Mouse (Mus musculus): ENCODE data around the gene Gpr85. TPM values are rescaled to one million over a fixed set of nuclear protein-coding genes. Genes with fewer than 3 reads are reported as not detected.

Gpr85 gene
- polyA plus RNA-seq (2015; fragmentation: Nextera tagmentation; extraction: Ambion mirVana) = 0.11 and 0.18 TPM in 2 replicates

DNA sequence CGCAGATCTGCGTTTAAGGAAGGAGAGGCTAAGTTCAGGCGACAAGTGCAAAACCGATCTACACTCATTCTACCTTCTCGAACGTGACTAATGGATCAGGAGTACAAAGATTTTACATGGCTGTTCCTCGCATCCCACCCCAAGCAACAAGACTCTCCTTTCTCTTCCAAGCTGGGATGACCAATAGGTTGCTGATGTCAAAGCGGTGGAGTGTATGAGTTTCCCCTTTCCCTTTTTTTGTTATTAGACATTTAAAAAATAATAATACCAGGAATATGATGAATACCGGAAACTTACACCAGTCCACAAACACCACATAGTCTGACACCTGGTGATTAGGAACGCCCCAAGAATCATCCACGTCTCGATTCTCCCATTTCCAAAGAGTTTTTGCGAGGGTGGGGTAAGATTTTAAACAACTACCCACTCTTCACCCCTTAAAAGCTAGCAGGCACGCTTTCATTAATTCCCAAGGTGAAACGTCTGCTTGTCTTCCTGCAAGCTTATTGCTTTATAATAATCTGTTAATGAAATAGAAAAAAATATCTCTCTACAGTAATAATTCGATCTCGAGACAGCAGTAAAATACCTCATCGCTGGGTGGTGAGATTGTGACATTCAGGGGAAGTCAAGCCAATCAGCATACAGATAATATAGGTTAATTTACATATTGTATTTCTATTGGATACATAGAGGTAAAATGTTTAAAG lies at the start of gene Gpr85:
Gene Gpr85, minus strand, starts transcription at position 598 of the 710 bp plus-strand sequence.
- ATAC-seq = no peak
- DNase-seq = no peak
- TF ChIP-seq CTCF (IDR thresholded peaks at IDR 0.05; ENCODE audit: low read depth) (no peak), EP300 (IDR thresholded peaks at IDR 0.05; ENCODE audit: low read depth) (no peak)
- Histone ChIP-seq H3K4me1 (ENCODE audit: insufficient read depth) (no peaks in the 10 kb centered on the region), H3K4me3 (ENCODE audit: low read depth, low read length) (peak within 1 kb of the TSS; percentile 49), H3K9me3 (ENCODE audit: low read length) (no peaks in the 10 kb centered on the region), H3K27ac (ENCODE audit: low read depth) (no peak within 1 kb of the TSS), H3K27me3 (ENCODE audit: insufficient read depth, low read length) (peaks cover 11% of the 10 kb centered on the region; the same call in 1 of the 2 replicates), H3K36me3 (replicated peaks; ENCODE audit: insufficient read depth, low read length) (no peaks in the 10 kb centered on the region), H3K9ac (replicated peaks) (peak within 1 kb of the TSS; percentile 53), H3K4me2 (ENCODE audit: low read depth, low read length) (peak within 1 kb of the TSS; percentile 89)
- WGBS (ENCODE audit: insufficient replicate concordance) = 41% methylated on average over 18 of the region's 18 CpGs

DNA sequence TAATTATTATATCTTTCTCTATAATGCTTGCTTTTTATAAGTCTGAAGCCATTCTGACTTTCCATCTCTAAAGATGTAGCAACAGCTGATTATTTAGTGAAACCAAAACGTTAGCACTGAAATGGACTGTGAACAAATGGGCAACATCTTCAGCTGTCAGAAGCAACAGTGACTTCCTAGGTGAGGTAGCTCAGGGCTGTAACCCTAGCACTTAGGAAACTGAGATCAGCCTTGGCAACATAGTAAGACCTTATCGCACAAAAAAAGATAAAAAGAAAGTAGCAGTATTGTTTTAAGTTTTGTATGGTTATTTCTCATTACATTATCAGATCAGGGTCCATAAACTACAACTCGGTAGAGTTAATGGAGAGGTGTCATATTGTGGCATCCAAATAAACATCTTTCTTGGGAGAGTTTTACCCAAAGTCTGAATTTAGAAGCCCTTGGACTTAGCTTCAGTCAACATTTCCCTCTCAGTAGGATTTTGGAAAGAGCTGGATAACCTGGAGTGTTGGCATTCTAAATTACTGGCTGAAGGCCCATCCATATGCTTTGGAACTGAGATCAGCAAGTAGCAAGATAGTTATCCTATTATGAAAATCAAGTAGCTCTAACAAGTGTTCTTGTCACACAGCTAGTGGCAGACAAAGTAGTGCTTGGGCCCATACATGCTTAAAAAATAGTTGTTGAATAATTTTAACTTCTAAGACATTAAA lies 45.3 kb upstream of the Gpr85 start:
- Histone ChIP-seq H3K27me3 (ENCODE audit: insufficient read depth, low read length) (no peaks in the 10 kb centered on the region), H3K36me3 (replicated peaks; ENCODE audit: insufficient read depth, low read length) (no peaks in the 10 kb centered on the region), H3K4me1 (ENCODE audit: insufficient read depth) (no peaks in the 10 kb centered on the region), H3K4me3 (ENCODE audit: low read depth, low read length) (no peak overlapping the region), H3K9me3 (ENCODE audit: low read length) (no peaks in the 10 kb centered on the region), H3K27ac (ENCODE audit: low read depth) (no peak overlapping the region), H3K9ac (replicated peaks) (no peak overlapping the region), H3K4me2 (ENCODE audit: low read depth, low read length) (no peak overlapping the region)
- TF ChIP-seq CTCF (IDR thresholded peaks at IDR 0.05; ENCODE audit: low read depth) (no peak), EP300 (IDR thresholded peaks at IDR 0.05; ENCODE audit: low read depth) (no peak)
- WGBS (ENCODE audit: insufficient replicate concordance) = 68% methylated on average over 3 of the region's 3 CpGs
- no peak for DNase-seq
- no peak for ATAC-seq

DNA sequence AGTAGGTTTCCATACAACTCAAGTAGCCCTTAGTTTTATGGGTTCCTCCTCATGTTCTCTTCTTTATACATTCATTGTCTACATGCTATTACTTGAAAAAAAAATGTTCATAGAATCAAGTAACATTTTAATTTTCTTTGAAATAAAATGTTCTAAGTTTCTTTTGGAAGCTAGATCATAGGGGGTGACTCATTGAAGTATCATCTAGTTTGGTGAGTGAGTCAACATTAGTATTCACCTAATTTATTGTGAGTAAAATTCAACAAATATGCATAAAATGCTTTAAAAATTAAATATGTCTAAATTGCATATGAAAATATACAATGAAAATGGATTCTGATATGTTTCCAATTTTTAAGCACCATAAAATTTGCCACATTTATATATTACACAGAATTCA lies 43.2 kb upstream of the Gpr85 start:
- H3K9ac ChIP-seq (replicated peaks) = no peak overlapping the region
- ATAC-seq (no peak), DNase-seq (no peak)
- no peaks in the 10 kb centered on the region for H3K27me3 ChIP-seq (ENCODE audit: insufficient read depth, low read length)
- H3K27ac ChIP-seq (ENCODE audit: low read depth) = no peak overlapping the region
- H3K4me2 ChIP-seq (ENCODE audit: low read depth, low read length) = no peak overlapping the region
- H3K4me1 ChIP-seq (ENCODE audit: insufficient read depth) = no peaks in the 10 kb centered on the region
- no peaks in the 10 kb centered on the region for H3K9me3 ChIP-seq (ENCODE audit: low read length)
- H3K36me3 ChIP-seq (replicated peaks; ENCODE audit: insufficient read depth, low read length) = no peaks in the 10 kb centered on the region
- H3K4me3 ChIP-seq (ENCODE audit: low read depth, low read length) = no peak overlapping the region
- TF ChIP-seq CTCF (IDR thresholded peaks at IDR 0.05; ENCODE audit: low read depth) (no peak), EP300 (IDR thresholded peaks at IDR 0.05; ENCODE audit: low read depth) (no peak)

DNA sequence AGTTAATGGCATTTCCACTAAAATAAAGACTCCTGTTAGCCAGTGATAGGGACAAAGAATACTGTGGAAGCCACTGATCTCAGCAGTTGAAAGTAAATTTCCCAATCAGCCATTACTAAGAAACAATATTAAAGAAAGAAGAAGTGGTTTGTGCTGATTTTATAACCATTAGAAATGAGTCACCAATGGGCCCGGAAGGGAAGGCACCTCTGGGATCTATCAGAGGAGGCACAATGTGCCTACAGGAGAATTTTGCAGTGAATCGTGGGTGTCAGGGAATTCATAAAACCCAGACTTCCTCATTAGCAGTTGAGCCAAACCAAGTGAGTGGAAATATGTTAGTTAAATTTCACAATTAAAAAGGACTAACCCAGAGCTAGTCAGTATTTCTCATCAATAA lies 34.2 kb upstream of the Gpr85 start:
- H3K36me3 ChIP-seq (replicated peaks; ENCODE audit: insufficient read depth, low read length) = 0 out of 2 replicates have a peak, but pooled peaks cover under 1% of the 10 kb centered on the region
- H3K27me3 ChIP-seq (ENCODE audit: insufficient read depth, low read length) = no peaks in the 10 kb centered on the region
- H3K27ac ChIP-seq (ENCODE audit: low read depth) = no peak overlapping the region
- H3K9me3 ChIP-seq (ENCODE audit: low read length) = no peaks in the 10 kb centered on the region
- no peak overlapping the region for H3K4me2 ChIP-seq (ENCODE audit: low read depth, low read length)
- no peak for TF ChIP-seq CTCF (IDR thresholded peaks at IDR 0.05; ENCODE audit: low read depth)
- TF ChIP-seq EP300 (IDR thresholded peaks at IDR 0.05; ENCODE audit: low read depth) = no peak
- ATAC-seq (no peak), DNase-seq (no peak)
- 64% methylated on average over 2 of the region's 2 CpGs for WGBS (ENCODE audit: insufficient replicate concordance)
- H3K4me1 ChIP-seq (ENCODE audit: insufficient read depth) = peaks cover 8% of the 10 kb centered on the region
- H3K9ac ChIP-seq (replicated peaks) = no peak overlapping the region
- no peak overlapping the region for H3K4me3 ChIP-seq (ENCODE audit: low read depth, low read length)

DNA sequence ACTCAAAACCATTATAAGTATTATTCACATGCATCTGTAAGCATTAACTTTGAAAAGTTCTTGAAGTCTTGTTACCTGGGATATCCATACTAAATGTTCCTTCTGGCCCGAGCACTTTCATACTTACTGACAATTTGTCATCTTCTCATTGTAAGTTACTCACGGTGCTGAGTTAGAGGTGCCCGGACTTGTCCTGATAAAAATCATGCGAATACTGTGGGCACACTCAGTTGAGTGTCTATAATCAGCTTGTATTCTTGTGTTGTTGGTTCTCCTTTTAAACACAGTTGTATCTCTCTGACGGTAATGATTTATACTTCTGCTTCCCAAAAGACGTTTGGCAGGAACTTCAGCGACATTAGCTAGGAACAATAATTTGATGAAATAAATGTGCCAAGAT lies 32.3 kb upstream of the Gpr85 start:
- 0 out of 2 replicates have a peak, but pooled peaks cover 3% of the 10 kb centered on the region for H3K36me3 ChIP-seq (replicated peaks; ENCODE audit: insufficient read depth, low read length)
- no peaks in the 10 kb centered on the region for H3K27me3 ChIP-seq (ENCODE audit: insufficient read depth, low read length)
- H3K9ac ChIP-seq (replicated peaks) = peak overlapping the region; percentile 76; the same call in 1 of the 2 replicates
- no peaks in the 10 kb centered on the region for H3K9me3 ChIP-seq (ENCODE audit: low read length)
- no peak for TF ChIP-seq EP300 (IDR thresholded peaks at IDR 0.05; ENCODE audit: low read depth)
- no peak for TF ChIP-seq CTCF (IDR thresholded peaks at IDR 0.05; ENCODE audit: low read depth)
- no peak for DNase-seq
- peak overlapping the region; percentile 75 for H3K4me2 ChIP-seq (ENCODE audit: low read depth, low read length)
- H3K27ac ChIP-seq (ENCODE audit: low read depth) = peak overlapping the region; percentile 93; the same call in 1 of the 2 replicates
- H3K4me3 ChIP-seq (ENCODE audit: low read depth, low read length) = peak overlapping the region; percentile 78
- ATAC-seq = no peak
- H3K4me1 ChIP-seq (ENCODE audit: insufficient read depth) = peaks cover 8% of the 10 kb centered on the region
- 33% methylated on average over 7 of the region's 7 CpGs for WGBS (ENCODE audit: insufficient replicate concordance)

DNA sequence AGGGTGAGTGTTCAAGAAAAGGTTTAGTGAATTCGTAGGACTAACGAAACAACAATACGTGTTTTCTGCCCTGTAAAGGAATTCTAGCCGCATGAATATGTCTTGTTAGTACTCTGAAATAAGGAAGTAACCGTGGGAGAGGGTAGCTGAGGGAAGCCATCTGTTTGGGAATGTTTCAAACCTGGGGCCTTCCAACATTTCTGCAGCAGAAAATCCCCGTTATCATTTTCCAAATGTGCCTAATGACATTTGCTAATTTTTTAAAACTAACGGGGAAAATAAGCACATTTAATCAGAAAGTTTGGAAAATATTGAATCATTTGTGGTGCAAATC lies 31.9 kb upstream of the Gpr85 start:
- Histone ChIP-seq H3K27ac (ENCODE audit: low read depth) (peak overlapping the region; percentile 93), H3K9ac (replicated peaks) (peak overlapping the region; percentile 76), H3K27me3 (ENCODE audit: insufficient read depth, low read length) (no peaks in the 10 kb centered on the region), H3K4me2 (ENCODE audit: low read depth, low read length) (peak overlapping the region; percentile 75), H3K4me3 (ENCODE audit: low read depth, low read length) (peak overlapping the region; percentile 78), H3K36me3 (replicated peaks; ENCODE audit: insufficient read depth, low read length) (0 out of 2 replicates have a peak, but pooled peaks cover 3% of the 10 kb centered on the region), H3K4me1 (ENCODE audit: insufficient read depth) (peaks cover 8% of the 10 kb centered on the region), H3K9me3 (ENCODE audit: low read length) (no peaks in the 10 kb centered on the region)
- WGBS (ENCODE audit: insufficient replicate concordance) = 1% methylated on average over 7 of the region's 7 CpGs
- ATAC-seq (peak; percentile 66), DNase-seq (no peak)
- no peak for TF ChIP-seq EP300 (IDR thresholded peaks at IDR 0.05; ENCODE audit: low read depth)
- no peak for TF ChIP-seq CTCF (IDR thresholded peaks at IDR 0.05; ENCODE audit: low read depth)
